Mouse (Mus musculus) intestine, embryonic 14.5 days (tissue): ENCODE data around the gene Srek1. TPM values are rescaled to one million over a fixed set of nuclear protein-coding genes. Genes with fewer than 3 reads are reported as not detected.

Experiments
- ATAC-seq: fragments of 200-750 bp; cut with Nextera tagmentation; replicated peaks from 2 replicates; pipeline ENCODE4 v1.8.0; 2017; ENCODE audit warnings: low read depth, moderate number of reproducible peaks, moderate TSS enrichment, moderate library complexity; ENCODE audit not compliant: low FRiP score, low TSS enrichment
- DNase-seq: peaks from one replicate; pipeline ENCODE4 v3.0.0-alpha.2; 2018; ENCODE audit warnings: low spot score
- H3K27ac ChIP-seq: fragments of 300-500 bp; sonication (generic); 2 replicates; pipeline ENCODE4 v1.5.1; 2014; ENCODE audit warnings: low read depth, mild to moderate bottlenecking, control low read depth
- H3K27me3 ChIP-seq: fragments of 300-500 bp; sonication (generic); replicated peaks from 2 replicates; pipeline ENCODE4 v1.6.1; 2014; ENCODE audit warnings: low read length, control low read depth; ENCODE audit not compliant: control insufficient read depth, insufficient read depth
- H3K36me3 ChIP-seq: fragments of 300-500 bp; sonication (generic); 2 replicates; pipeline ENCODE4 v1.6.1; 2014; ENCODE audit warnings: low read length, control low read depth; ENCODE audit not compliant: control insufficient read depth, insufficient read depth
- H3K4me1 ChIP-seq: fragments of 300-500 bp; sonication (generic); replicated peaks from 2 replicates; pipeline ENCODE4 v1.6.1; 2014; ENCODE audit warnings: low read length, control low read depth, mixed read lengths; ENCODE audit not compliant: control insufficient read depth, insufficient read depth
- H3K4me2 ChIP-seq: fragments of 300-500 bp; sonication (generic); 2 replicates; pipeline ENCODE4 v1.6.1; 2014; ENCODE audit warnings: low read length
- H3K4me3 ChIP-seq: fragments of 300-500 bp; sonication (generic); 2 replicates; pipeline ENCODE4 v1.5.1; 2014; ENCODE audit warnings: low read depth, low read length, control low read depth, mixed read lengths
- H3K9ac ChIP-seq: fragments of 300-500 bp; sonication (generic); 2 replicates; pipeline ENCODE4 v1.6.1; 2014; ENCODE audit warnings: mild to moderate bottlenecking, low read length
- H3K9me3 ChIP-seq: fragments of 300-500 bp; sonication (generic); 2 replicates; pipeline ENCODE4 v1.6.1; 2016; ENCODE audit warnings: low read length, control low read depth; ENCODE audit not compliant: control insufficient read depth
- whole genome bisulfite sequencing: fragments of 180-500 bp; shearing (Covaris S2); extraction: QIAGEN DNeasy Blood & Tissue Kit; methylation state at CpG from one replicate; pipeline ENCODE4 v1.1.7; 2014; 5-methylcytosine and 5-hydroxymethylcytosine counted together
- polyA plus RNA-seq: library from polyadenylated mRNA; unstranded; fragments of >200 nt; fragmentation: Nextera tagmentation; extraction: Ambion mirVana; gene quantifications from 2 replicates; pipeline ENCODE4 v1.2.1, GENCODE M21; 2014

The Srek1 gene
- polyA plus RNA-seq, 1 experiment from 2014 or later = 101 TPM

GRCm38 (mm10) chr13:103705436-103705978 is 68.9 kb downstream of the Srek1 start:
- Histone ChIP-seq H3K4me2 (no peak overlapping the region), H3K4me3 (no peak overlapping the region), H3K27ac (no peak overlapping the region), H3K27me3 (no peaks in the 10 kb centered on the region), H3K36me3 (no peaks in the 10 kb centered on the region), H3K9me3 (no peaks in the 10 kb centered on the region), H3K9ac (no peak overlapping the region), H3K4me1 (peaks cover 3% of the 10 kb centered on the region; the same call in 1 of the 2 replicates)
- 64% methylated on average over 6 of the region's 6 CpGs for WGBS
- ATAC-seq (no peak; the same call in 1 of the 2 replicates), DNase-seq (peak; percentile 51)

DNA sequence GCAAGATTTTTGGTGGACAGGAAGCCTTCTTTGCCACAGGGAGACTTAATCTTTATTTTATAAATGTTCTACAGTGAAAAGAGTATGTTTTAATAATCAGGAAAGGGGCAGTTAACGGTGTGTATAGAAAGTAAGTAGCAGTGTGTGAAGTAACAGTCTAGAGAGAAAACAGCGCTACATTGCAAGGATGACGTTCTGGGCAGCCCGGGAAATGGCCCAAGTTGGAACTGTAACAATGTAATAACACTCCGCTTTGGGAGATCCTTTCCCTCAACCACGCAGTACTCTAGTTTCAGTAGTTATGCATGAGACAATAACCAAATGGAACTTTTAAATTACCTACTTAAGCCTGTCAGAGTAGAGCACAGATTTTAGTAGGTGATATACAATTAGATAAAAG is 70.6 kb downstream of the Srek1 start:
- 53% methylated on average over 6 of the region's 6 CpGs for WGBS
- no peak overlapping the region for H3K27ac ChIP-seq
- DNase-seq = no peak

DNA sequence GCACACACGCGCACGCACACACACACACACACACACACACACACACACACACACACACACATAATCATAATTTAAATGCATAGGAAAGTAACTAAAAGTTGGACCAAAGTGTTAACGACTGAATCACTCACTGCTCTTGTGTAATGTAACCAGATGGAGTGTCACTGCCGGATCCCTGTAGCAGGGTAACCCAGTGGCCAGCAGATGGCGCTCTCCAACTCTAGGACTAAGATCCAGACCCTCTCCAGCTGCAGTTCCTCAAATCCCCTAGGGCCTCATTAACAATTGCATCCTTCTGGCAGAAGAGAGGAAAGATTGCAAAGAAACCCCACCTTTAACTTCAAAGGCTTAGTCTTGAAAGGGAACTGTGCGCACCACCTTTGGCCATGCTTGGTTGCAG is 71.0 kb downstream of the Srek1 start:
- ATAC-seq = peak; percentile 79
- H3K9ac ChIP-seq = no peak overlapping the region
- DNase-seq = peak; percentile 90
- H3K27me3 ChIP-seq = no peaks in the 10 kb centered on the region
- H3K4me2 ChIP-seq = no peak overlapping the region
- no peaks in the 10 kb centered on the region for H3K9me3 ChIP-seq
- no peak overlapping the region for H3K4me3 ChIP-seq
- H3K36me3 ChIP-seq = no peaks in the 10 kb centered on the region
- 41% methylated on average over 7 of the region's 7 CpGs for WGBS
- no peak overlapping the region for H3K27ac ChIP-seq
- peaks cover 3% of the 10 kb centered on the region; the same call in 1 of the 2 replicates for H3K4me1 ChIP-seq

More for the DNA sequence above, 70.6 kb downstream of the Srek1 start:
- ATAC-seq = no peak
- no peak overlapping the region for H3K4me3 ChIP-seq
- H3K9me3 ChIP-seq = no peaks in the 10 kb centered on the region
- no peaks in the 10 kb centered on the region for H3K36me3 ChIP-seq
- H3K4me1 ChIP-seq = peaks cover 3% of the 10 kb centered on the region; the same call in 1 of the 2 replicates
- no peaks in the 10 kb centered on the region for H3K27me3 ChIP-seq
- H3K4me2 ChIP-seq = no peak overlapping the region
- H3K9ac ChIP-seq = no peak overlapping the region

DNA sequence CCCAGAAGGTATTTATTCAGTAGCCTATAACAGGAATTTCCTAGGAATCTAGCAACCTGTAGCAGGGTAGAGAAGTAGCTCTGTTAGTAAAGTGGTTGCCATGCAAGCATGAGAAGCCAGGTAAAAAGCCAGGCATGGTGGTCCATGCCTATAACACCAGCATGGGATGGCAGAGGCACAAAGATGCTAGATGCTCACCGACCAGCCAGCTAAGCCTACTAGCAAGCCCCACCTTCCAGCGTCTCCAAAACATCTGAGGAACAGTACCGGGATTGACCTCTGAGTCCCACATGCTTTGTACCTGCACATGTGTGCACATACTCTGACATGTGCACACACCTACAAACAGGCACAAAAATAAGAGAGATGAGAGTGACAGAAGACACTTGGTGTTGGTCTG is 72.1 kb downstream of the Srek1 start:
- DNase-seq = no peak
- Histone ChIP-seq H3K27me3 (no peaks in the 10 kb centered on the region), H3K4me1 (peaks cover 3% of the 10 kb centered on the region; the same call in 1 of the 2 replicates), H3K36me3 (no peaks in the 10 kb centered on the region), H3K4me3 (no peak overlapping the region), H3K27ac (no peak overlapping the region), H3K9me3 (no peaks in the 10 kb centered on the region), H3K9ac (no peak overlapping the region), H3K4me2 (no peak overlapping the region)
- WGBS = 78% methylated on average over 3 of the region's 3 CpGs
- ATAC-seq = no peak

GRCm38 (mm10) chr13:103700752-103701151 is 73.7 kb downstream of the Srek1 start:
- no peak for ATAC-seq

GRCm38 (mm10) chr13:103697993-103698392 is 76.4 kb downstream of the Srek1 start:
- no peak for DNase-seq
- ATAC-seq = no peak

More at GRCm38 (mm10) chr13:103700752-103701151, 73.7 kb downstream of the Srek1 start:
- H3K27me3 ChIP-seq = no peaks in the 10 kb centered on the region
- H3K9ac ChIP-seq = no peak overlapping the region
- no peak overlapping the region for H3K4me2 ChIP-seq
- no peak overlapping the region for H3K27ac ChIP-seq
- no peak overlapping the region for H3K4me3 ChIP-seq
- peak; percentile 51 for DNase-seq
- no peaks in the 10 kb centered on the region for H3K36me3 ChIP-seq
- no peaks in the 10 kb centered on the region for H3K9me3 ChIP-seq
- H3K4me1 ChIP-seq = peaks cover 3% of the 10 kb centered on the region; the same call in 1 of the 2 replicates
- WGBS = 84% methylated on average over 2 of the region's 2 CpGs

GRCm38 (mm10) chr13:103696164-103696563 is 78.2 kb downstream of the Srek1 start:
- WGBS = 40% methylated on average over 9 of the region's 9 CpGs
- no peak overlapping the region for H3K9ac ChIP-seq
- no peak for ATAC-seq
- H3K27me3 ChIP-seq = no peaks in the 10 kb centered on the region
- peak; percentile 67 for DNase-seq
- no peaks in the 10 kb centered on the region for H3K9me3 ChIP-seq
- H3K27ac ChIP-seq = no peak overlapping the region
- no peak overlapping the region for H3K4me3 ChIP-seq
- H3K36me3 ChIP-seq = no peaks in the 10 kb centered on the region
- H3K4me1 ChIP-seq = no peaks in the 10 kb centered on the region
- H3K4me2 ChIP-seq = no peak overlapping the region

More at GRCm38 (mm10) chr13:103697993-103698392, 76.4 kb downstream of the Srek1 start:
- Histone ChIP-seq H3K4me2 (no peak overlapping the region), H3K36me3 (no peaks in the 10 kb centered on the region), H3K27me3 (no peaks in the 10 kb centered on the region), H3K4me3 (no peak overlapping the region), H3K9ac (no peak overlapping the region), H3K27ac (no peak overlapping the region), H3K9me3 (no peaks in the 10 kb centered on the region), H3K4me1 (no peaks in the 10 kb centered on the region)
- 53% methylated on average over 9 of the region's 9 CpGs for WGBS

GRCm38 (mm10) chr13:103695456-103695855 is 79.0 kb downstream of the Srek1 start:
- no peaks in the 10 kb centered on the region for H3K9me3 ChIP-seq
- no peak for ATAC-seq
- DNase-seq = peak; percentile 39
- H3K4me1 ChIP-seq = no peaks in the 10 kb centered on the region
- H3K4me3 ChIP-seq = no peak overlapping the region
- H3K36me3 ChIP-seq = no peaks in the 10 kb centered on the region
- no peak overlapping the region for H3K4me2 ChIP-seq
- H3K27me3 ChIP-seq = no peaks in the 10 kb centered on the region
- 63% methylated on average over 6 of the region's 6 CpGs for WGBS
- no peak overlapping the region for H3K9ac ChIP-seq
- H3K27ac ChIP-seq = no peak overlapping the region
